Mouse (Mus musculus): ENCODE data around the gene Pigl.

- TF ChIP-seq CTCF (IDR thresholded peaks at IDR 0.05; ENCODE audit: low read depth) (no peak), EP300 (IDR thresholded peaks at IDR 0.05; ENCODE audit: low read depth) (no peak)
Observed at GRCm38 (mm10) chr11:62498802-62499201, 40.5 kb downstream of the Pigl start.

Measured in liver, embryonic 14.5 days (tissue).